Mouse (Mus musculus) liver, postnatal 0 days (tissue): ENCODE results near the gene Gm11020. TPM values are rescaled to one million over a fixed set of nuclear protein-coding genes. Genes with fewer than 3 reads are reported as not detected.

Experiments used
- ATAC-seq: fragments of 200-750 bp; cut with Nextera tagmentation; 2 replicates; pipeline ENCODE4 v1.8.0; 2017; ENCODE audit warnings: mild to moderate bottlenecking, moderate library complexity
- DNase-seq: peaks from one replicate; pipeline ENCODE4 v3.0.0-alpha.2; 2016
- H3K27ac ChIP-seq: fragments of 300-500 bp; sonication (generic); 2 replicates; pipeline ENCODE4 v1.5.1; 2014; ENCODE audit warnings: antibody characterized with exemption, moderate library complexity, mild to moderate bottlenecking, low read depth
- H3K27me3 ChIP-seq: fragments of 300-500 bp; sonication (generic); 2 replicates; pipeline ENCODE4 v1.6.1; 2014; ENCODE audit warnings: low read length, control low read depth, mixed read lengths; ENCODE audit not compliant: insufficient read depth
- H3K36me3 ChIP-seq: fragments of 300-500 bp; sonication (generic); replicated peaks from 2 replicates; pipeline ENCODE4 v1.6.1; 2014; ENCODE audit warnings: mild to moderate bottlenecking, control low read depth, low read length, moderate library complexity, mixed read lengths; ENCODE audit not compliant: insufficient read depth
- H3K4me1 ChIP-seq: fragments of 300-500 bp; sonication (generic); 2 replicates; pipeline ENCODE4 v1.6.1; 2014; ENCODE audit warnings: antibody characterized with exemption, mild to moderate bottlenecking, control low read depth; ENCODE audit not compliant: insufficient read depth
- H3K4me2 ChIP-seq: fragments of 300-500 bp; sonication (generic); 2 replicates; pipeline ENCODE4 v1.6.1; 2014; ENCODE audit warnings: low read depth, mild to moderate bottlenecking, low read length, moderate library complexity, mixed read lengths
- H3K4me3 ChIP-seq: fragments of 300-500 bp; sonication (generic); 2 replicates; pipeline ENCODE4 v1.5.1; 2014; ENCODE audit warnings: low read depth, low read length
- H3K9ac ChIP-seq: fragments of 300-500 bp; sonication (generic); replicated peaks from 2 replicates; pipeline ENCODE4 v1.6.1; 2014; ENCODE audit warnings: mild to moderate bottlenecking, moderate library complexity
- H3K9me3 ChIP-seq: fragments of 300-500 bp; sonication (generic); 2 replicates; pipeline ENCODE4 v1.6.1; 2016; ENCODE audit warnings: mild to moderate bottlenecking, control low read depth, low read length, mixed read lengths
- CTCF ChIP-seq: sonication (generic); IDR thresholded peaks from 2 replicates; pipeline ENCODE4 v1.5.1; 2016; ENCODE audit warnings: antibody characterized with exemption, low read depth
- EP300 ChIP-seq: IDR thresholded peaks from 2 replicates; pipeline ENCODE4 v1.6.1; 2016; ENCODE audit warnings: antibody characterized with exemption, low read depth, mild to moderate bottlenecking
- WGBS: fragments of 180-500 bp; shearing (Covaris S2); extraction: QIAGEN DNeasy Blood & Tissue Kit; methylation state at CpG from one replicate; pipeline ENCODE4 v1.1.7; 2014; ENCODE audit not compliant: insufficient replicate concordance; 5-methylcytosine and 5-hydroxymethylcytosine counted together
- polyA plus RNA-seq: library from polyadenylated mRNA; unstranded; fragments of >200 nt; fragmentation: Nextera tagmentation; extraction: Ambion mirVana; gene quantifications from 2 replicates; pipeline ENCODE4 v1.2.1, GENCODE M21; 2015

Gm11020 gene
- polyA plus RNA-seq, 1 experiment from 2014 or later, result not detected

- Histone ChIP-seq H3K4me1 (peaks cover 5% of the 10 kb centered on the region; the same call in 1 of the 2 replicates), H3K9me3 (no peaks in the 10 kb centered on the region), H3K4me3 (no peak overlapping the region), H3K36me3 (no peaks in the 10 kb centered on the region), H3K9ac (no peak overlapping the region), H3K4me2 (no peak overlapping the region), H3K27ac (no peak overlapping the region), H3K27me3 (no peaks in the 10 kb centered on the region)
- WGBS, result 38% methylated on average over 3 of the region's 3 CpGs
- no peak for ATAC-seq
- TF ChIP-seq CTCF (peak; percentile 20), EP300 (no peak)
- DNase-seq, result no peak
Measured at GRCm38 (mm10) chr8:104337890-104338289, 16.5 kb downstream of the Gm11020 start.

- no peaks in the 10 kb centered on the region for H3K36me3 ChIP-seq
- 28% methylated on average over 16 of the region's 18 CpGs for WGBS
- peak within 1 kb of the TSS; percentile 85 for H3K27ac ChIP-seq
- H3K4me2 ChIP-seq, result peak within 1 kb of the TSS; percentile 78
- H3K4me1 ChIP-seq, result peaks cover 5% of the 10 kb centered on the region
- no peak for ATAC-seq
- peak within 1 kb of the TSS; percentile 51 for H3K4me3 ChIP-seq
- peak within 1 kb of the TSS; percentile 69 for H3K9ac ChIP-seq
- peak; percentile 16 for DNase-seq
- H3K9me3 ChIP-seq, result no peaks in the 10 kb centered on the region
- TF ChIP-seq CTCF, result no peak
- no peak for TF ChIP-seq EP300
- no peaks in the 10 kb centered on the region for H3K27me3 ChIP-seq
Measured at GRCm38 (mm10) chr8:104339229-104339982, 18.0 kb downstream of the Gm11020 start, which contains the start of gene Cmtm3. Gene Cmtm3 (plus strand): TSS chr8:104339410.

GRCm38 (mm10) chr8:104339983-104340232, 18.5 kb downstream of the Gm11020 start:
- peak overlapping the region; percentile 51 for H3K4me3 ChIP-seq
- ATAC-seq, result no peak
- DNase-seq, result no peak
- H3K27me3 ChIP-seq, result no peaks in the 10 kb centered on the region
- TF ChIP-seq EP300 (no peak), CTCF (no peak)
- H3K27ac ChIP-seq, result peak overlapping the region; percentile 85
- H3K4me1 ChIP-seq, result peaks cover 5% of the 10 kb centered on the region
- WGBS, result 6% methylated on average over 6 of the region's 6 CpGs
- peak overlapping the region; percentile 78 for H3K4me2 ChIP-seq
- H3K36me3 ChIP-seq, result no peaks in the 10 kb centered on the region
- H3K9ac ChIP-seq, result peak overlapping the region; percentile 69
- no peaks in the 10 kb centered on the region for H3K9me3 ChIP-seq

GRCm38 (mm10) chr8:104340233-104341105, 19.1 kb downstream of the Gm11020 start:
- Histone ChIP-seq H3K4me3 (peak overlapping the region; percentile 51), H3K36me3 (no peaks in the 10 kb centered on the region), H3K27me3 (no peaks in the 10 kb centered on the region), H3K9me3 (no peaks in the 10 kb centered on the region), H3K4me1 (peaks cover 5% of the 10 kb centered on the region), H3K9ac (peak overlapping the region; percentile 69), H3K4me2 (peak overlapping the region; percentile 78), H3K27ac (peak overlapping the region; percentile 85)
- DNase-seq (peak; percentile 81), ATAC-seq (peak; percentile 68)
- TF ChIP-seq CTCF (peak; percentile 71), EP300 (no peak)
- under 1% methylated on average over 50 of the region's 54 CpGs for WGBS

- Histone ChIP-seq H3K9ac (peak overlapping the region; percentile 69), H3K27me3 (no peaks in the 10 kb centered on the region), H3K9me3 (no peaks in the 10 kb centered on the region), H3K27ac (peak overlapping the region; percentile 85), H3K4me2 (peak overlapping the region; percentile 78), H3K4me1 (peaks cover 5% of the 10 kb centered on the region), H3K36me3 (no peaks in the 10 kb centered on the region), H3K4me3 (peak overlapping the region; percentile 51)
- TF ChIP-seq CTCF (no peak), EP300 (no peak)
- 2% methylated on average over 20 of the region's 24 CpGs for WGBS
- peak; percentile 70 for DNase-seq
- peak; percentile 46 for ATAC-seq
Measured at GRCm38 (mm10) chr8:104341106-104341561, 19.8 kb downstream of the Gm11020 start.

- Histone ChIP-seq H3K9me3 (no peaks in the 10 kb centered on the region), H3K4me1 (peaks cover 5% of the 10 kb centered on the region), H3K27ac (peak overlapping the region; percentile 34; the same call in 1 of the 2 replicates), H3K4me2 (peak overlapping the region; percentile 78), H3K27me3 (no peaks in the 10 kb centered on the region), H3K4me3 (peak overlapping the region; percentile 51; the same call in 1 of the 2 replicates), H3K9ac (no peak overlapping the region), H3K36me3 (no peaks in the 10 kb centered on the region)
- DNase-seq (no peak), ATAC-seq (no peak)
- 62% methylated on average over 6 of the region's 6 CpGs for WGBS
- TF ChIP-seq EP300, result no peak
Measured at GRCm38 (mm10) chr8:104341678-104342077, 20.3 kb downstream of the Gm11020 start.
